Mouse (Mus musculus) lung, postnatal 4 days (tissue): ENCODE measurements around the gene Gm17482.

Experiments
- DNase-seq, 2 experiments: peaks; one replicate each; pipeline ENCODE4 v3.0.0; 2021

The Gm17482 gene

DNA sequence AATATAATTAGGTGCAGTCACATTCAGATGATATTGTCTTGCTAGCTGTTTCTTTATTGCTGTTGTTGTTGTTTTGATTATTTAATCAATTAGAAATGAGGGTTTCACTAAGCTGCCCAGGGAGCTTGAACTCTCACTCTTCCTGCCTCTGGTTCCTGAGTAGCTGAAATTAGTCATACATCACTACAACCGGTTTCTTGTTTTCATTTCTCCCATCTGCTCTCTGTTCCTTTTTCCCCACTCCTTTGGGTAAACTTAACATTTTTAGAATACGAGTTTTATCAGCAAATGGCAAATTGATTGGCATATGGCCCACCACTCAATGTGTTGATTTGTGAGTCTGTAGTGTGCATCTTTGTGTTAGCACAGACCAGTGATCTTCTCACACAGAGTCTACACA lies 80.0 kb downstream of the Gm17482 start:
- DNase-seq = no peak
